Mouse (Mus musculus) adrenal gland, adult (tissue): ENCODE results near the gene Ddc.

ENCODE experiments used
- DNase-seq, 2 experiments: peaks; one replicate each; pipeline ENCODE4 v3.0.0; 2022 to 2023; ENCODE audit warnings: low spot score in 1 of 2; ENCODE audit not compliant: inconsistent age in 2 of 2

Gene Ddc

GRCm38 (mm10) chr11:11849513-11850311, 48.2 kb downstream of the Ddc start:
- DNase-seq, result no peak

DNA sequence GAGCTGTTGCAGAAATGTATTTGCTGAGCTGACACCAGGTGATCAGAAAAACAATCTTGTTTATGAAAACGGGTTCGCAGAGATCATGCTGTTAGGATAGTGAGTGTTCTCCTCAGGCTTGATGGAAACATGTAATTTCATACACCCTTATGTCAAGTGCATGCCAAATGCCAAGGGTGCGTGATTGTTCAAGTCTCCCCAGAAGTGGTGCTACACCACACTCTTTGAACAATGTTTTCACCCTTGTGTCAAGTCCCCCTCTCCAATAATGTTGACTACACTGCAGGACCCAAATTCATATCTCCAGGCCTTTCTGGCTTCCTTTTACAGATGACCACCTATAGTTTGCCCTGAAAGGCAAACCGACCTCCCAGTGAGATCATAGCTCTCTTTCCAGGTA, 49.5 kb downstream of the Ddc start:
- DNase-seq, result peak in 1 of 2 experiments; percentile 27

DNA sequence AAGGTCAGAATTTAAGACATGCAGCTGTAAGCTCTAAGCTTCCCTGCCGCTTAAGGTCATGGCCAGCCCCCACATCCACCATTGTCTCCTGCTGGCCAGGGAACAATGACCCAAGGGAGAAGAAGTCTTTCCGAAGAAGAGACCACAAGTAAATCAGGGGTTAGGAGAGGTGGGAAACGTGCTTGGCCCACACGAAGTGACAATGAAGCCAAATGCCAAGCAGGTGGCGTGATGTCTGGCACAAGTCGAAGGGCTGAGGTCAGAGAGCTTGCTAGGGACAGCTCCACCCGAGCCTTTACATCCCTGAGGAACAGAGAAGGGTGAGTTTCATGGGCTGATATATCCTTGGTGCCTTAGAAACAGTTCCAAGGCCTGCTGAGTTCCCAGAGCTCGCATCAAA, 52.9 kb downstream of the Ddc start:
- DNase-seq, result peak in 1 of 2 experiments; percentile 53

GRCm38 (mm10) chr11:11844367-11844971, 53.5 kb downstream of the Ddc start:
- peak; percentile 94 to 96 for DNase-seq

GRCm38 (mm10) chr11:11841590-11841989, 56.4 kb downstream of the Ddc start:
- peak in 1 of 2 experiments; percentile 33 for DNase-seq

GRCm38 (mm10) chr11:11840746-11841145, 57.2 kb downstream of the Ddc start:
- DNase-seq, result peak in 1 of 2 experiments; percentile 36

DNA sequence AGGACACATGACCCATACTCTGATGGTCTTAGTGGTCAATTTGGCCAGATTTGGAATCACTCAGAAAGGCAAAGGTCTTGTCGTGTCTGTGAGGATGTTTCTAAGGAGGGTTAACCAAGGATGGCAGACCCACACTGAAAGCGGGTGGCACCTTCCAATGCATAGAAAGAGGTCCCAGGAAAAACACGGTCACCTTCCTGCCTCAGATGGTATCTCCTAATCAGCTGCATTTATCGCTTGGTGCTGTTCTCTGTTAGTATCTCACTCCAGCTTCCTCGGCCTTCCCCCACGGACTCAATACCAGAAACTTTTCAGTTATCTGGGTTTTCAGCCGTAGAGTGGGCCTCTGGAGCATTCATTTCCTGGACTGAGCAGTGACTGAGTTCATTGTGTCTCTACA, 58.1 kb downstream of the Ddc start:
- DNase-seq, result no peak

DNA sequence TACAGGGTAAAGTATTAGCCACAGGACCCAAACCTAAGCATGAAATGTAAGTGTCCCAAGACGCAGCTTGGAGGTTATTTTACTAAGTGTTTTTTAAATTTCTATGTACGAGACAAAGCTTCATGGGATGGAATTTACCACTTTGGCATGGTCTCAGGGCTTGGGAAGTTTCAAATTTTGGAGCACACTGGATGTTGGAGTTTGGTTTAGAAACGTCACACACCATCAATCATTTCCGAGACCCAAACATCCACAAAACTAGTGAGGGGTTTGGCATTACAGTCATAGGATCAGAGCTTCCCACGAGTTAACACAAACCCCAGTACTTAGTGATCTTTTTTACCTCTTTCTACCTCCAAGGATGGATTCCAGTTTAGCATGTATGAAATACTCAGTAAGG, 60.6 kb downstream of the Ddc start:
- DNase-seq, result peak in 1 of 2 experiments; percentile 33

DNA sequence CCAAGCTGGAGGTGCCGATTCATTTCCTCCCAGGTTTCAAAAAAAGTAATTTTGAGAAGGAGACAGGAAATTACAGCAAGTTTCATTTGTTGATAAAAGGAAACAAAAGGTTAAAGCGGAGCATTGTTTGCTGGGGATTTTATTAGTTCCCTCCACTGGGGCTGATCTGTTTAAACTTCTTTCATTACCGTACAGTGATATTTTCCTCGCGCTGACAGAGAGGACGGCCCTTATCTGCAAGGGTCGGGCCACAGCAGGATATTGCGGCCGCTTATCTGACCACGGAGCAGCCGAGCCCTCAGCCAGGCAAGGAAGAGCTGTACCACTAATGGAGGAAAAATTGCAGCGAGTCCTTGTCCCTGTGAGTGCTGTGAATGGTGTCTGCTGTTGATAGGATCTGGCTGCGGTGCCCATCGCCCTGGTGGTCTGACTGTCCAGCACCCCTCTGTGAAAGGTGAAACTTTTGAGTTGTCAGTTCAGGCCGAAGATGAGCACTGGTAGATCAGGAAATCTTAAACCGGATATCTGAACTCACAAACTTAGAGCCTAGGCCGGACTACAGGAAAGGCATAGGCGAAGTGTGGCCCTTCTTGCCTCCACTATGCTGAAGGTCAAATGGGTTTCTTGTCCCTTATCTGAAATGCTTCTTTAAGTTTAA, 61.1 kb downstream of the Ddc start:
- DNase-seq, result peak; percentile 61 to 85

DNA sequence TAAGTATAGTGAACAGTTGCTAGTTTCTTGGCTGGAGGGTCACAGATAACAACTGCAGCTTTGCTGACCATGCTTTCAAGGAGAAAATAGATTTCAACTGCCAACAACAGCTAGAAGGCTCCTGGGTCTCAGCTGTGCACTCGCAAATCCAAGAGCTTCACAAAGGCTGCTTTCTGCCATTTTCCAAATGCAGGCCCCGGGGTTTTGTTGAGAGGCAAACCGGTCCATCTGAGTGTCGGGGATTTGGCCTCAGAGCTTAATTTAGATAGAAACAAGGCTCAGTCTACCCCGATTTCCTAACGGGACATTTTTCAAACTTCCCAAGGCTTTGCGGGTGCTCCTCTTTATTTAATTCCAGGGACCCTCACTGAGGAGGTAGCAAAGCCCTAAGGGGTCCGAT, 61.7 kb downstream of the Ddc start:
- peak in 1 of 2 experiments; percentile 73 for DNase-seq

- no peak for DNase-seq
These were observed 62.2 kb downstream of the Ddc start for GRCm38 (mm10) chr11:11835791-11836190.

DNA sequence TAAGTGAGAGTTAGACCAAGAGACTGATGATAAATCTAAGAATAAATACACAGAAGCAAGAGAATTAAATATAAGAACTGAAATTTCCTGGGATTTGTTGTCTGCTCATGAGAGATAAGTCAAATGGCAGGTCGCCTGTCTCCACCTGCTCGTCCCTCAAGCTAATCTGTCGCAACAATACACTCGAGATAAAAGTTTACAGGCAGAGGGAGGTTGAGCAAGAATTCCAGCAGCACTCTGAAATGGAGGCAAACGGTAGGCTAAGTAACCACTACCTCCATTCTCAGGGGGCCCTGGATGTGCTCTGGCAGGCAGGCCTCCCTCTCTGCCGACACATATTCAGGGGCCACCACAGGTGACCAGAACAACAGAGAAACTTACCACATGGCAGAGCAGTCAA, 62.6 kb downstream of the Ddc start:
- peak in 1 of 2 experiments; percentile 25 for DNase-seq

DNA sequence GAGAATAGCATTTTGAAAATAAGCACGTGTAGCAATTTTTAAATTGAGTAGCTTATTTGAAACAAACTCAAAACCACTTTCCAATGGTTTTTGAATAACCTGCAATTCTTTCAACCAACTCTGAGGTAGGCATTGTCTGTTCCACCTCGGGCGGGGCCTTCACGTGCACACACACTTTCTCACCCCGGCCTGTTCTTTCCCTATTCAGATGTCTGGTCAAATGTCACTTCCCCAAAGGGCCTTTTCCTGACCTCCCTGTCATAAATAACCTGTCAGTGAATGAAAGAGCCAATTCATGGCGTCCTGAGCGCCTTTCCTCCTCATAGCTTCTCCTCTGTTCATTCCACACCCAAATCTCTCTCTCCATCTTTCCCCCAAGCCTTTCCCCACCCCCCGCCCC, 64.8 kb downstream of the Ddc start:
- no peak for DNase-seq

DNA sequence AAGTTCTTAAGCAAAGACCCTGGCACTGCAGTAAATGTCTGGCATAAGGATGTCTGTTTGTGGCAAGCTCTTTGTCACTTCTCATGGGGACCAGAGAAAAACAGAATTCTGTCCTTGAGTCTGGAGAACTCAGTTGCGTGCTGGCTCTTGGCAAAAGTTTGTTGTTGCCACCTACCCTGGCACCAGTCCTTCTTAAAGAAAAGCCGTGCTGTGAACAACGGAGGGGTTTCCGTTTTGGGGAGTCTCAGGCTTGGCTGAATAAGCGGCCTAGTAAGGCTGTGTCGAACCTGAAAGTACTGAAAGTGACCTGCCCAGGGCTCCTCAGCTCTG, 65.2 kb downstream of the Ddc start:
- peak in 1 of 2 experiments; percentile 75 for DNase-seq

GRCm38 (mm10) chr11:11831940-11832754, 65.8 kb downstream of the Ddc start:
- peak in 1 of 2 experiments; percentile 55 for DNase-seq

DNA sequence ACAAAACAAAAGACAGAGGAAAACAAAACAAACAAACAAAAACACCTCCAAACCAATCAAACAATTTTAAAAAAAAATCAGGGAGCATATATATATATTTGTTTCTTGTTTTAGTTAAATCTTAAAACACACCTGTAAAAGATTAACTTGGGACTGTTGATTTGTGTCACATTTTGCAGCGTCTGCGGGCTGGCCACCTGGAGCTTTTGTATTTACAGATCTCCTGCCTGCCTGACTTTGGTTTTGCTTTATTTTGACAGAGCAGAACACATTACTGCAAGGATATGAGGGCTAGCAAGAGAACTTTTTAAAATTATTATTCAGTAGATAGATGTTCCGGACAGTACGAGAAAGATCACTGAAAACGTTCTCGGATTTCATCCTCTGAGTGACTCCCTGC, 66.4 kb downstream of the Ddc start:
- DNase-seq, result no peak

- DNase-seq, result peak in 1 of 2 experiments; percentile 70
These were observed 67.0 kb downstream of the Ddc start for GRCm38 (mm10) chr11:11830884-11831495.

GRCm38 (mm10) chr11:11829161-11830000, 68.6 kb downstream of the Ddc start:
- DNase-seq, result peak in 1 of 2 experiments; percentile 25

DNA sequence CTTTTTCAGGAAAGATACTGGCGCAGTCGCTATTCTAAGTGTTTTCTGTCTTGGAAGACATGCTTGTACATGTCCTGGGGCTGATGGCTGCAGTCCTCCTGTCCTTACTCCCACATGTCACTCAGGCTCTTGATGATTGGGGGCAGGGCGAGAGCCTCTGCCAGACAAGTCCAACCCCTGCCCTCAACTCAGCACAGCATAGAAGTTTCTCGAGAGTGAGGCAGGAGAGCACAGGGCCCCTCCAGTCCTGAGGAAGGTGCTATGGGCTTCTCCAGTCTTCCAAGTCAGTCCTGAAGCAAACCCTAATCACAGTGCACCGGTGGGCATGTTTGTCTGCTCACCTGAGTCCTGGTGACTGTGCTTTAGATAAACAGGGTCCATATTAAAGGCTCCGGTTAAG, 69.2 kb downstream of the Ddc start:
- DNase-seq, result no peak

GRCm38 (mm10) chr11:11828251-11828650, 69.7 kb downstream of the Ddc start:
- DNase-seq, result peak in 1 of 2 experiments; percentile 18
